In the genomic region with DNA sequence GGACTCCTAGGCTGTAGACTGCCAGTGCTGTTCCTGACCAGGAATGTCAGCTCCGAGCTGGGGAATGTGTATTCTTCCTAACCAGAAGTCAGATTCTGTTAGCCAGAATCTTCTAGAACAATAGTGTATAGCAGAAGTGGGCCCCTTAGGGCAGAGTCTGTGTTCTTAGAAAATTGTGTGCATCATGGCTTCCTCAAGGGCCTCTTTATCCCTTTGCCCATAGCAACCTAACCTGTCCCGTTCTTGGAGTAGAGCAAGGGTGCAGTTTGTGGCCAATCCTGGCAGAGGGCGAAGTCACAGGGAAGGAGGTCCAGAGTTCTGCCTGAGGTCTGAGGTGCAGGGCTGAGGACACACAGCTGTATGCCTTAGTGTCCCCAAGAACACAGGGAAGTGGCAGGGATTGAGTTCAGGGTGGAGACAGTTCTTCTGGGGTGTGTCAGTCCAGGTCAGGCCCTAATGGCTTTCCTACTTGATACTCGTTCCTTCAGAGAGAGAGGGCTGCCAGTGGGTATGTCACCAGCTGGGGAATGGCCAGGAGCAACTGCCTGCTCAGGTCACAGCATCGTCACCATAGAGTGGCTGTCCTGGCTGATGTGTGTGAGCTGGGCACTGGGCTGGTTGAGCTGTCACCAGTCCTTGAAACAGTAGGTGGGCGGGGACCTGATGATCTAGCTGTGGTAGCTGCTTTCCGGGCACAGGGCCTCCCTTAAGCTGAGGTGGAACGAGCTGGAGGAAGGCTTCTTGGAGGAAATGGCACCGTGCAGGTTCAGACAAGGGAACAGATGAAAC, we compare ENCODE assay signal across 9 mouse cellular contexts. TPM values are rescaled to one million over a fixed set of nuclear protein-coding genes. Genes with fewer than 3 reads are reported as not detected.
A peak's percentile ranks its signal among the peaks of the same experiment; 100 is the strongest.
DNase-seq lines count a peak whose midpoint lies in the region; ATAC-seq and TF ChIP-seq lines count a peak whose summit lies in the region.
"Had no signal": no experiment of that assay in that cellular context is flagged by ENCODE, and none has a peak within 500 bp of the region (broad histone marks: within the 10 kb centered on the region; RNA-seq: fewer than 3 reads in every experiment).

No protein-coding gene starts in this region.

- 56% methylated on average over 9 of the region's 9 CpGs for WGBS in heart, embryonic 11.5 days (ENCODE audit: insufficient replicate concordance)
- 21% methylated on average over 9 of the region's 9 CpGs for WGBS in liver, embryonic 14.5 days (ENCODE audit: insufficient replicate concordance)
- 75% methylated on average over 9 of the region's 9 CpGs for WGBS in midbrain, postnatal 0 days

- intact Hi-C loops in left cerebral cortex, postnatal 25 days (cut with DNase I): no loop called here

- H3K27ac ChIP-seq in heart, embryonic 11.5 days (ENCODE audit: low read depth, low read length): peak overlapping the region; percentile 15; the same call in 1 of the 2 replicates
- peak overlapping the region; percentile 43 for H3K27ac ChIP-seq in liver, embryonic 14.5 days
- H3K27ac ChIP-seq in midbrain, postnatal 0 days (ENCODE audit: low read depth, low read length): no peak overlapping the region

- TF ChIP-seq CTCF in liver, embryonic 14.5 days (IDR thresholded peaks at IDR 0.05; ENCODE audit: low read depth): peak; percentile 13; the same call in 1 of the 2 replicates
- TF ChIP-seq CTCF in midbrain, postnatal 0 days (IDR thresholded peaks at IDR 0.05): no peak

- H3K27me3 ChIP-seq in heart, embryonic 11.5 days (ENCODE audit: control insufficient read depth, insufficient read depth, low read length): peaks cover 8% of the 10 kb centered on the region; the same call in 1 of the 2 replicates
- H3K27me3 ChIP-seq in liver, embryonic 14.5 days (ENCODE audit: control insufficient read depth, insufficient read depth, low read length): no peaks in the 10 kb centered on the region
- H3K27me3 ChIP-seq in midbrain, postnatal 0 days (ENCODE audit: insufficient read depth, low read length): no peaks in the 10 kb centered on the region

- no peak for TF ChIP-seq EP300 in liver, embryonic 14.5 days (IDR thresholded peaks at IDR 0.05; ENCODE audit: low read depth)

- no peak overlapping the region; the same call in 1 of the 2 replicates for H3K9ac ChIP-seq in heart, embryonic 11.5 days (ENCODE audit: low read depth, low read length)
- H3K9ac ChIP-seq in liver, embryonic 14.5 days (replicated peaks): no peak overlapping the region
- no peak overlapping the region for H3K9ac ChIP-seq in midbrain, postnatal 0 days (replicated peaks; ENCODE audit: low read length, poor library complexity, severe bottlenecking)

- peaks cover 59% of the 10 kb centered on the region for H3K4me1 ChIP-seq in heart, embryonic 11.5 days (ENCODE audit: control insufficient read depth, insufficient read depth, low read length)
- peaks cover 29 to 58% of the 10 kb centered on the region in 2 experiments for H3K4me1 ChIP-seq in liver, embryonic 14.5 days (replicated peaks; ENCODE audit: control insufficient read depth in 2 of 2, insufficient read depth in 2 of 2, low read length in 1 of 2)
- peaks cover 13% of the 10 kb centered on the region for H3K4me1 ChIP-seq in midbrain, postnatal 0 days (ENCODE audit: insufficient read depth, low read length)

- no peaks in the 10 kb centered on the region for H3K36me3 ChIP-seq in heart, embryonic 11.5 days (ENCODE audit: control insufficient read depth, insufficient read depth, low read length)
- no peaks in the 10 kb centered on the region for H3K36me3 ChIP-seq in liver, embryonic 14.5 days (replicated peaks; ENCODE audit: control insufficient read depth, insufficient read depth, low read depth)
- no peaks in the 10 kb centered on the region for H3K36me3 ChIP-seq in midbrain, postnatal 0 days (ENCODE audit: insufficient read depth, low read length)

- H3K4me3 ChIP-seq in heart, embryonic 11.5 days (ENCODE audit: low read depth, low read length): no peak overlapping the region
- H3K4me3 ChIP-seq in liver, embryonic 14.5 days (ENCODE audit: insufficient read depth in 1 of 2, low read depth in 2 of 2, low read length in 2 of 2): no peak overlapping the region; a peak in 1 of 4 replicates
- no peak overlapping the region for H3K4me3 ChIP-seq in midbrain, postnatal 0 days (ENCODE audit: low read depth, low read length)
- H3K4me3 ChIP-seq: megakaryocyte, embryonic 14.5 days had no signal

- H3K9me3 ChIP-seq in heart, embryonic 11.5 days (replicated peaks; ENCODE audit: control insufficient read depth, low read length): no peaks in the 10 kb centered on the region
- no peaks in the 10 kb centered on the region for H3K9me3 ChIP-seq in liver, embryonic 14.5 days (ENCODE audit: control insufficient read depth, low read length)
- H3K9me3 ChIP-seq in midbrain, postnatal 0 days (ENCODE audit: low read length): no peaks in the 10 kb centered on the region
- H3K9me3 ChIP-seq: megakaryocyte, embryonic 14.5 days had no signal

- DNase-seq in urinary bladder, postnatal 14 days (ENCODE audit: low spot score): peak; percentile 63
- no peak for DNase-seq in urinary bladder, postnatal 25 days (ENCODE audit: low spot score)
- no peak for DNase-seq in liver, embryonic 14.5 days (ENCODE audit: low read depth in 3 of 3, low spot score in 3 of 3)
- no peak for DNase-seq in left cerebral cortex, postnatal 25 days (ENCODE audit: low spot score in 2 of 2)
- no peak for DNase-seq in layer of hippocampus, postnatal 36 days
- DNase-seq in midbrain, postnatal 0 days (ENCODE audit: low spot score): no peak

- ATAC-seq in heart, embryonic 11.5 days (replicated peaks; ENCODE audit: insufficient number of reproducible peaks, low FRiP score, low TSS enrichment): no peak
- ATAC-seq in liver, embryonic 14.5 days (ENCODE audit: insufficient read depth): no peak
- no peak for ATAC-seq in granulocyte monocyte progenitor cell, adult 5-6 weeks (replicated peaks; ENCODE audit: poor library complexity, severe bottlenecking)
- no peak for ATAC-seq in midbrain, postnatal 0 days (ENCODE audit: low FRiP score)

- H3K4me2 ChIP-seq in heart, embryonic 11.5 days: no peak overlapping the region; the same call in 1 of the 2 replicates
- peak overlapping the region; percentile 53 for H3K4me2 ChIP-seq in liver, embryonic 14.5 days (ENCODE audit: low read depth)
- H3K4me2 ChIP-seq in midbrain, postnatal 0 days (ENCODE audit: low read depth, low read length, poor library complexity, severe bottlenecking): no peak overlapping the region

RNA-seq across cellular contexts. Expression of gene Rxra, which starts 27.8 kb away (rescaled TPM):
- polyA plus RNA-seq in heart, embryonic 11.5 days (2014; fragmentation: Nextera tagmentation; extraction: Ambion mirVana): 4.2 and 5.2 TPM in 2 replicates
- 7.1 and 7.5 TPM in 2 replicates for polyA plus RNA-seq in liver, embryonic 14.5 days (2012; rRNA removed)
- polyA plus RNA-seq in liver, embryonic 14.5 days (2014; fragmentation: Nextera tagmentation; extraction: Ambion mirVana): 2.4 and 2.9 TPM in 2 replicates
- 10 to 100 TPM; 18.7 to 21.2 TPM for total RNA-seq in left cerebral cortex, postnatal 25 days (2021)
- 1.8 and 3.2 TPM in 2 replicates for total RNA-seq in granulocyte monocyte progenitor cell, adult 5-6 weeks (2014; fragmentation: Nextera tagmentation)
- 0.77 and 1.4 TPM in 2 replicates for total RNA-seq in granulocyte monocyte progenitor cell, adult 5-6 weeks (2017)
- total RNA-seq in layer of hippocampus, postnatal 36 days (2021): 10 to 100 TPM; 25.1 to 27.9 TPM
- total RNA-seq in midbrain, postnatal 0 days (2014; rRNA removed): 18.5 and 20.2 TPM in 2 replicates
- polyA plus RNA-seq in midbrain, postnatal 0 days (2015; fragmentation: Nextera tagmentation; extraction: Ambion mirVana): 2.2 and 2.3 TPM in 2 replicates
